Mouse (Mus musculus) liver, embryonic 12.5 days (tissue): ENCODE measurements around the gene Nrg3. TPM values are rescaled to one million over a fixed set of nuclear protein-coding genes. Genes with fewer than 3 reads are reported as not detected.

ENCODE experiments used
- ATAC-seq: fragments of 200-750 bp; cut with Nextera tagmentation; 2 replicates; pipeline ENCODE4 v1.8.0; 2017; ENCODE audit warnings: moderate number of reproducible peaks, mild to moderate bottlenecking, moderate library complexity
- H3K27ac ChIP-seq: fragments of 300-500 bp; sonication (generic); 2 replicates; pipeline ENCODE4 v1.5.1; 2016; ENCODE audit warnings: mild to moderate bottlenecking
- H3K27me3 ChIP-seq: fragments of 300-500 bp; sonication (generic); replicated peaks from 2 replicates; pipeline ENCODE4 v1.6.1; 2016; ENCODE audit warnings: mild to moderate bottlenecking, moderate library complexity
- H3K36me3 ChIP-seq: fragments of 300-500 bp; sonication (generic); 2 replicates; pipeline ENCODE4 v1.6.1; 2016; ENCODE audit warnings: mild to moderate bottlenecking, moderate library complexity
- H3K4me1 ChIP-seq: fragments of 300-500 bp; sonication (generic); 2 replicates; pipeline ENCODE4 v1.6.1; 2016
- H3K4me2 ChIP-seq: fragments of 300-500 bp; sonication (generic); 2 replicates; pipeline ENCODE4 v1.6.1; 2016; ENCODE audit warnings: mild to moderate bottlenecking, moderate library complexity
- H3K4me3 ChIP-seq: fragments of 300-500 bp; sonication (generic); 2 replicates; pipeline ENCODE4 v1.5.1; 2016; ENCODE audit warnings: mild to moderate bottlenecking, moderate library complexity
- H3K9ac ChIP-seq: fragments of 300-500 bp; sonication (generic); 2 replicates; pipeline ENCODE4 v1.6.1; 2016; ENCODE audit warnings: mild to moderate bottlenecking, moderate library complexity
- H3K9me3 ChIP-seq: fragments of 300-500 bp; sonication (generic); replicated peaks from 2 replicates; pipeline ENCODE4 v1.6.1; 2016; ENCODE audit warnings: mild to moderate bottlenecking, moderate library complexity
- WGBS: fragments of 180-500 bp; shearing (Covaris S2); methylation state at CpG from one replicate; pipeline ENCODE4 v1.1.7; 2016; ENCODE audit not compliant: insufficient replicate concordance; 5-methylcytosine and 5-hydroxymethylcytosine counted together
- polyA plus RNA-seq: library from polyadenylated mRNA; unstranded; fragments of >200 nt; fragmentation: Nextera tagmentation; extraction: Ambion mirVana; gene quantifications from 2 replicates; pipeline ENCODE4 v1.2.1, GENCODE M21; 2016

Nrg3 gene
- polyA plus RNA-seq, 1 experiment from 2014 or later: not detected

- Histone ChIP-seq H3K4me1 (no peaks in the 10 kb centered on the region), H3K27ac (no peak overlapping the region), H3K9ac (no peak overlapping the region), H3K4me2 (no peak overlapping the region), H3K27me3 (no peaks in the 10 kb centered on the region), H3K4me3 (no peak overlapping the region), H3K36me3 (no peaks in the 10 kb centered on the region), H3K9me3 (no peaks in the 10 kb centered on the region)
- ATAC-seq: no peak
- WGBS: 40% methylated on average over 2 of the region's 2 CpGs
Measured at GRCm38 (mm10) chr14:38870591-38870990, 602.3 kb downstream of the Nrg3 start.

- Histone ChIP-seq H3K4me1 (no peaks in the 10 kb centered on the region), H3K27ac (no peak overlapping the region), H3K27me3 (no peaks in the 10 kb centered on the region), H3K9ac (no peak overlapping the region), H3K4me2 (no peak overlapping the region), H3K36me3 (no peaks in the 10 kb centered on the region), H3K4me3 (no peak overlapping the region), H3K9me3 (no peaks in the 10 kb centered on the region)
- 66% methylated on average over 1 of the region's 1 CpGs for WGBS
- ATAC-seq: no peak
Measured at GRCm38 (mm10) chr14:38847566-38847965, 625.3 kb downstream of the Nrg3 start.

GRCm38 (mm10) chr14:38847091-38847490, 625.8 kb downstream of the Nrg3 start:
- no peaks in the 10 kb centered on the region for H3K27me3 ChIP-seq
- H3K9me3 ChIP-seq: no peaks in the 10 kb centered on the region
- no peak overlapping the region for H3K4me2 ChIP-seq
- no peaks in the 10 kb centered on the region for H3K4me1 ChIP-seq
- no peaks in the 10 kb centered on the region for H3K36me3 ChIP-seq
- WGBS: 47% methylated on average over 1 of the region's 1 CpGs
- no peak overlapping the region for H3K9ac ChIP-seq
- H3K27ac ChIP-seq: no peak overlapping the region
- no peak overlapping the region for H3K4me3 ChIP-seq
- no peak for ATAC-seq

GRCm38 (mm10) chr14:38835006-38835405, 637.9 kb downstream of the Nrg3 start:
- Histone ChIP-seq H3K4me2 (no peak overlapping the region), H3K4me1 (no peaks in the 10 kb centered on the region), H3K36me3 (no peaks in the 10 kb centered on the region), H3K27me3 (no peaks in the 10 kb centered on the region), H3K9me3 (no peaks in the 10 kb centered on the region), H3K9ac (no peak overlapping the region), H3K4me3 (no peak overlapping the region), H3K27ac (no peak overlapping the region)
- ATAC-seq: no peak
- 54% methylated on average over 4 of the region's 4 CpGs for WGBS

GRCm38 (mm10) chr14:38824891-38825290, 648.0 kb downstream of the Nrg3 start:
- no peak overlapping the region for H3K27ac ChIP-seq
- H3K9ac ChIP-seq: no peak overlapping the region
- H3K36me3 ChIP-seq: no peaks in the 10 kb centered on the region
- ATAC-seq: no peak
- no peaks in the 10 kb centered on the region for H3K27me3 ChIP-seq
- WGBS: 50% methylated on average over 1 of the region's 1 CpGs
- no peaks in the 10 kb centered on the region for H3K9me3 ChIP-seq
- H3K4me2 ChIP-seq: no peak overlapping the region
- H3K4me1 ChIP-seq: no peaks in the 10 kb centered on the region
- no peak overlapping the region for H3K4me3 ChIP-seq

GRCm38 (mm10) chr14:38797027-38797426, 675.9 kb downstream of the Nrg3 start:
- Histone ChIP-seq H3K9me3 (no peaks in the 10 kb centered on the region), H3K27ac (no peak overlapping the region), H3K4me2 (no peak overlapping the region), H3K4me1 (no peaks in the 10 kb centered on the region), H3K4me3 (no peak overlapping the region), H3K27me3 (no peaks in the 10 kb centered on the region), H3K9ac (no peak overlapping the region), H3K36me3 (no peaks in the 10 kb centered on the region)
- WGBS: 63% methylated on average over 3 of the region's 3 CpGs
- no peak for ATAC-seq

GRCm38 (mm10) chr14:38775291-38776116, 697.4 kb downstream of the Nrg3 start:
- no peaks in the 10 kb centered on the region for H3K36me3 ChIP-seq
- no peak overlapping the region for H3K4me3 ChIP-seq
- no peak overlapping the region for H3K9ac ChIP-seq
- no peaks in the 10 kb centered on the region for H3K27me3 ChIP-seq
- no peak overlapping the region for H3K27ac ChIP-seq
- H3K9me3 ChIP-seq: 0 out of 2 replicates have a peak, but pooled peaks cover 3% of the 10 kb centered on the region
- no peak overlapping the region for H3K4me2 ChIP-seq
- ATAC-seq: no peak
- no peaks in the 10 kb centered on the region for H3K4me1 ChIP-seq
- WGBS: 70% methylated on average over 5 of the region's 5 CpGs

- Histone ChIP-seq H3K4me1 (no peaks in the 10 kb centered on the region), H3K9me3 (0 out of 2 replicates have a peak, but pooled peaks cover 3% of the 10 kb centered on the region), H3K4me3 (no peak overlapping the region), H3K4me2 (no peak overlapping the region), H3K9ac (no peak overlapping the region), H3K36me3 (no peaks in the 10 kb centered on the region), H3K27me3 (no peaks in the 10 kb centered on the region), H3K27ac (no peak overlapping the region)
- 35% methylated on average over 1 of the region's 1 CpGs for WGBS
- no peak for ATAC-seq
Measured at GRCm38 (mm10) chr14:38774811-38775210, 698.1 kb downstream of the Nrg3 start.

GRCm38 (mm10) chr14:38730465-38730864, 742.4 kb downstream of the Nrg3 start:
- H3K4me2 ChIP-seq: no peak overlapping the region
- H3K27ac ChIP-seq: no peak overlapping the region
- H3K9ac ChIP-seq: no peak overlapping the region
- H3K9me3 ChIP-seq: no peaks in the 10 kb centered on the region
- H3K27me3 ChIP-seq: no peaks in the 10 kb centered on the region
- H3K4me3 ChIP-seq: no peak overlapping the region
- no peaks in the 10 kb centered on the region for H3K36me3 ChIP-seq
- ATAC-seq: no peak
- H3K4me1 ChIP-seq: no peaks in the 10 kb centered on the region

GRCm38 (mm10) chr14:38703894-38704293, 769.0 kb downstream of the Nrg3 start:
- ATAC-seq: no peak
- 38% methylated on average over 4 of the region's 4 CpGs for WGBS
- no peaks in the 10 kb centered on the region for H3K4me1 ChIP-seq
- H3K4me3 ChIP-seq: no peak overlapping the region
- H3K4me2 ChIP-seq: no peak overlapping the region
- no peaks in the 10 kb centered on the region for H3K27me3 ChIP-seq
- no peak overlapping the region for H3K27ac ChIP-seq
- no peak overlapping the region for H3K9ac ChIP-seq
- no peaks in the 10 kb centered on the region for H3K36me3 ChIP-seq
- H3K9me3 ChIP-seq: no peaks in the 10 kb centered on the region

GRCm38 (mm10) chr14:38702596-38703393, 770.1 kb downstream of the Nrg3 start:
- Histone ChIP-seq H3K27me3 (no peaks in the 10 kb centered on the region), H3K4me3 (no peak overlapping the region), H3K4me1 (no peaks in the 10 kb centered on the region), H3K9me3 (no peaks in the 10 kb centered on the region), H3K27ac (no peak overlapping the region), H3K4me2 (no peak overlapping the region), H3K9ac (no peak overlapping the region), H3K36me3 (no peaks in the 10 kb centered on the region)
- ATAC-seq: no peak
- WGBS: 62% methylated on average over 9 of the region's 9 CpGs

GRCm38 (mm10) chr14:38701413-38701812, 771.5 kb downstream of the Nrg3 start:
- Histone ChIP-seq H3K36me3 (no peaks in the 10 kb centered on the region), H3K27me3 (no peaks in the 10 kb centered on the region), H3K4me2 (no peak overlapping the region), H3K9me3 (no peaks in the 10 kb centered on the region), H3K27ac (no peak overlapping the region), H3K4me1 (no peaks in the 10 kb centered on the region), H3K4me3 (no peak overlapping the region), H3K9ac (no peak overlapping the region)
- 47% methylated on average over 1 of the region's 1 CpGs for WGBS
- no peak for ATAC-seq
